Mouse (Mus musculus) hindbrain, postnatal 0 days (tissue): ENCODE data around the gene Tceanc2. TPM values are rescaled to one million over a fixed set of nuclear protein-coding genes. Genes with fewer than 3 reads are reported as not detected.
A peak's percentile ranks its signal among the peaks of the same experiment; 100 is the strongest.

ENCODE experiments used
- ATAC-seq: fragments of 200-750 bp; cut with Nextera tagmentation; 2 replicates; pipeline ENCODE4 v1.8.0; 2017; ENCODE audit warnings: mild to moderate bottlenecking, moderate TSS enrichment, moderate library complexity
- DNase-seq: peaks from one replicate; pipeline ENCODE4 v3.0.0-alpha.2; 2015; ENCODE audit warnings: low spot score
- H3K27ac ChIP-seq: fragments of 300-500 bp; sonication (generic); 2 replicates; pipeline ENCODE4 v1.5.1; 2014; ENCODE audit warnings: mild to moderate bottlenecking
- H3K27me3 ChIP-seq: fragments of 300-500 bp; sonication (generic); 2 replicates; pipeline ENCODE4 v1.6.1; 2014; ENCODE audit warnings: low read length, mixed read lengths; ENCODE audit not compliant: insufficient read depth
- H3K36me3 ChIP-seq: fragments of 300-500 bp; sonication (generic); 2 replicates; pipeline ENCODE4 v1.6.1; 2014; ENCODE audit warnings: low read length, mixed read lengths; ENCODE audit not compliant: insufficient read depth
- H3K4me1 ChIP-seq: fragments of 300-500 bp; sonication (generic); 2 replicates; pipeline ENCODE4 v1.6.1; 2014; ENCODE audit warnings: antibody characterized with exemption, low read length, mixed read lengths; ENCODE audit not compliant: insufficient read depth
- H3K4me2 ChIP-seq: fragments of 300-500 bp; sonication (generic); 2 replicates; pipeline ENCODE4 v1.6.1; 2014; ENCODE audit warnings: low read depth, mild to moderate bottlenecking, low read length, moderate library complexity, mixed read lengths
- H3K4me3 ChIP-seq: fragments of 300-500 bp; sonication (generic); 2 replicates; pipeline ENCODE4 v1.5.1; 2014; ENCODE audit warnings: low read length
- H3K9ac ChIP-seq: fragments of 300-500 bp; sonication (generic); replicated peaks from 2 replicates; pipeline ENCODE4 v1.6.1; 2014; ENCODE audit warnings: mild to moderate bottlenecking, low read length, moderate library complexity, mixed read lengths
- H3K9me3 ChIP-seq: fragments of 300-500 bp; sonication (generic); 2 replicates; pipeline ENCODE4 v1.6.1; 2016; ENCODE audit warnings: low read length, mixed read lengths
- CTCF ChIP-seq: IDR thresholded peaks from 2 replicates; pipeline ENCODE4 v1.5.1; 2016; ENCODE audit warnings: antibody characterized with exemption, control low read depth, low read depth
- WGBS: fragments of 180-500 bp; shearing (Covaris S2); extraction: QIAGEN DNeasy Blood & Tissue Kit; methylation state at CpG from one replicate; pipeline ENCODE4 v1.1.7; 2014; 5-methylcytosine and 5-hydroxymethylcytosine counted together
- polyA plus RNA-seq: library from polyadenylated mRNA; unstranded; fragments of >200 nt; fragmentation: Nextera tagmentation; extraction: Ambion mirVana; gene quantifications from 2 replicates; pipeline ENCODE4 v1.2.1, GENCODE M21; 2015
- total RNA-seq: library from RNA; depleted of rRNA; stranded (reverse); fragments of >200 nt; gene quantifications from 2 replicates; pipeline ENCODE4 v1.2.3, GENCODE M21; 2014; rRNA removed

Gene Tceanc2
- total RNA-seq (5.4 and 8.0 TPM in 2 replicates), polyA plus RNA-seq (17.3 and 23.4 TPM in 2 replicates)

DNA sequence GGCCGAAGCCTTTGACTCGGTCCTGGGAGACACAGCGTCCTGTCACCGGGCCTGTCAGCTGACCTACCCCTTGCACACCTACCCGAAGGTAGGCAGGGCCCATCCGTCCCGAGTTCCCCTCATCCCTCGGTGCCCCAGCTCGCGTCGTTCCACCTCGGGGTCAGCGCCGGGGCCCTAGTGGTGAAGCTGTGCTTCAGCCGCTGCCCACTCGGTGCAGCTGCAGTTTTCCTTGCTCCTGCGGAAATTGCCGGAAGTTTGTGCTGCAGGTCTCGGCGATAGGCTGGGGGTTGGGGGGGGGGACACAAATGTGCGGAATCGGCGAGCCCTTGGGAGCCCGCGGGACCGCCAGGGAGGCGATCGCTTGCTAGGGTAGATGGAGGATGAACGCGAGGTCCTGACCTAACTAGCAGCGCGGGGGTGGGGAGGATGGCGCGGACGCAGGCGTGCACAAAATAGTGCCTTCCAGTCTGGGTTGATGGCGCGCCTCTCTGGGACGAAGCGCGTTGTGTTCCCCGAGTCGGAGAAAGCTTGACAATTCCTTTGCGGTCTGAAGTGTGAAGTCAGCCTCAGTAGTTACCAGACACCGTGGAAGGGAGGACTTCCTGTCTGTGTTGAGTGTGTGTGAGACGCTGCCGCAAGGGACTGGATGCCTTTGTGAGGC lies at the start of gene Tceanc2:
TSS of gene Tceanc2 (minus strand) at position 287 of the 661 bp plus-strand sequence.
- H3K4me3 ChIP-seq, result peak within 1 kb of the TSS; percentile 90
- H3K36me3 ChIP-seq, result no peaks in the 10 kb centered on the region
- no peaks in the 10 kb centered on the region for H3K9me3 ChIP-seq
- H3K4me1 ChIP-seq, result peaks cover 2% of the 10 kb centered on the region; the same call in 1 of the 2 replicates
- H3K27me3 ChIP-seq, result no peaks in the 10 kb centered on the region
- DNase-seq (peak; percentile 62), ATAC-seq (peak; percentile 69)
- WGBS, result 0% methylated on average over 47 of the region's 47 CpGs
- TF ChIP-seq CTCF, result peak; percentile 49
- peak within 1 kb of the TSS; percentile 89 for H3K9ac ChIP-seq
- peak within 1 kb of the TSS; percentile 62 for H3K4me2 ChIP-seq
- H3K27ac ChIP-seq, result peak within 1 kb of the TSS; percentile 96

- ATAC-seq, result no peak
- 99% methylated on average over 2 of the region's 2 CpGs for WGBS
Measured at GRCm38 (mm10) chr4:107226313-107226712, 47.4 kb upstream of the Tceanc2 start.

DNA sequence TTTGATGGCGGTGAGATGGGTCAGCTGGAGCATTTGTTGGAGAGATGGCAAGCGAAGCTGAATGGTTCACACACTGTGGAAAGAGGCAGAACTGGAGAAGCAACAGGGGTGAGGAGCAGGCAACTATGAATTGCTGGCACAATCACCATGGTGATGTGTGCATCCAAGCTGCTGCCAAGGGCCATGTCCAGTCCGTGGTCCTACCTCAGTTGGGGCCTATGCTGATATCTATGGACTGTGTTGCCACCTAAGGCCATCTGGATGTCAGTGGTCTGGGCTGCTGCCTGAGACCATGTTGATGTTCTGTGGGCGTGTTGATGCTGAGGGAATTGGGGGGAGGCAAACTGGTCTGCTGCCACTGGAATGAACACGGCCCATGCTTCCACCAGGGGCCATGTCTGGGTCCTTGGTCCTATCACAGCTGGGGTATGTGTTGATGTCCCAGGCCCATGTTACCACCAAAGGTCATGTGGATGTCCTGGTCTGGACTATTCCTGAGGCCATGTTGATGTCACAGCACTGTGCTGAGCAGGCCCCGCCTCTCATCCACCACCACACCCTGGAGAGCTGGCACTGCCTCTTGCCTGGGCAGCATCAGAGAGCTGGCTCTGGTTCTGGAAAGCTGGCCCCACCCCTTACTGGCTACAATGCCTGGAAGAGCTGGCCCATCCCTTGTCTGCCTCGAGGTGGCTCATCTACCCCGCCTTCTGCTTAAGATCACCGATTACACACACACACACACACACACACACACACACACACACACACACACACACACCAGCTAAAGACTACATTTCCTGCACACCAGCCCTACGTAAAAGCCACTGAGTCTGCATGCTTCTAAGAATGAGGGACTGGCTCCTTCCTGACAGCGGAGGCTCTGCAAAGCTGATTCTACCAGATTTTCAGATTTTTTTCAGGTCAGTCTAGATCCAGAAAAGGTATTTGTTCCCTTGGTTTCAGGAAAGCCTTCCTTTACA lies 44.6 kb upstream of the Tceanc2 start:
- no peak for TF ChIP-seq CTCF
- H3K27ac ChIP-seq, result no peak overlapping the region
- ATAC-seq (peak; percentile 86), DNase-seq (peak; percentile 66)
- no peaks in the 10 kb centered on the region for H3K27me3 ChIP-seq
- no peak overlapping the region for H3K4me3 ChIP-seq
- H3K36me3 ChIP-seq, result no peaks in the 10 kb centered on the region
- H3K4me1 ChIP-seq, result no peaks in the 10 kb centered on the region
- no peak overlapping the region for H3K4me2 ChIP-seq
- H3K9ac ChIP-seq, result no peak overlapping the region
- 63% methylated on average over 11 of the region's 11 CpGs for WGBS
- no peaks in the 10 kb centered on the region for H3K9me3 ChIP-seq

More at GRCm38 (mm10) chr4:107226313-107226712, 47.4 kb upstream of the Tceanc2 start:
- DNase-seq, result no peak
- Histone ChIP-seq H3K4me2 (no peak overlapping the region), H3K27ac (no peak overlapping the region), H3K4me3 (no peak overlapping the region), H3K27me3 (no peaks in the 10 kb centered on the region), H3K9me3 (no peaks in the 10 kb centered on the region), H3K36me3 (no peaks in the 10 kb centered on the region), H3K4me1 (no peaks in the 10 kb centered on the region), H3K9ac (no peak overlapping the region)
- no peak for TF ChIP-seq CTCF

DNA sequence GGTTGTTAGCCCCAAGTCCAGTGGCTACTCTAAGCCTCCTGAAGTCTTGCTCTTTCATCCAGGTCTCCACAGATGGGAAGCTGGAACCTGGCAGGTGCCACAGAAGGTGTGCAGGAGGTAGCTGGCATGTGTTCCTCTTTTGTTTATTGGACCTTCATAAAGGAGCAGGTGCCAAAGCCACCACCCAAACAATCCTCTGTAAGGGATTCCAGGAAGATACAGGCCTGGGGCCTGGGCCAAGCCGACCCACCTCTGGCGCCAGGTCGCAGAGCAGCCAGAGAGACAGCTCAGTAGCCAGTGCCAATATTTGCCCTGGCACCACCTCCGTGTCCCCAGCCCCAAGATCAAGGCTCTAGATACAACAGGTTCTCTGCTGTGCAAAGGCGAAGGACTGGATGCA lies 42.6 kb upstream of the Tceanc2 start:
- Histone ChIP-seq H3K4me2 (no peak overlapping the region), H3K36me3 (no peaks in the 10 kb centered on the region), H3K9ac (no peak overlapping the region), H3K4me3 (no peak overlapping the region), H3K27ac (no peak overlapping the region), H3K9me3 (no peaks in the 10 kb centered on the region), H3K4me1 (no peaks in the 10 kb centered on the region), H3K27me3 (no peaks in the 10 kb centered on the region)
- DNase-seq (no peak), ATAC-seq (no peak)
- no peak for TF ChIP-seq CTCF
- 91% methylated on average over 5 of the region's 5 CpGs for WGBS

- ATAC-seq (no peak), DNase-seq (no peak)
- H3K27me3 ChIP-seq, result no peaks in the 10 kb centered on the region
- 84% methylated on average over 9 of the region's 9 CpGs for whole genome bisulfite sequencing
- H3K4me3 ChIP-seq, result no peak overlapping the region
- no peaks in the 10 kb centered on the region for H3K4me1 ChIP-seq
- H3K9me3 ChIP-seq, result no peaks in the 10 kb centered on the region
- H3K36me3 ChIP-seq, result no peaks in the 10 kb centered on the region
- H3K4me2 ChIP-seq, result no peak overlapping the region
- no peak overlapping the region for H3K9ac ChIP-seq
- H3K27ac ChIP-seq, result no peak overlapping the region
- TF ChIP-seq CTCF, result no peak
Measured at GRCm38 (mm10) chr4:107217574-107217973, 38.7 kb upstream of the Tceanc2 start.

- ATAC-seq (0 out of 2 replicates have a peak, but pooled peaks have one; percentile 24), DNase-seq (no peak)
- WGBS, result 76% methylated on average over 12 of the region's 12 CpGs
- no peaks in the 10 kb centered on the region for H3K27me3 ChIP-seq
- no peak for TF ChIP-seq CTCF
- no peak overlapping the region for H3K9ac ChIP-seq
- H3K27ac ChIP-seq, result no peak overlapping the region
- 0 out of 2 replicates have a peak, but pooled peaks cover 4% of the 10 kb centered on the region for H3K36me3 ChIP-seq
- H3K4me3 ChIP-seq, result no peak overlapping the region
- H3K9me3 ChIP-seq, result no peaks in the 10 kb centered on the region
- H3K4me1 ChIP-seq, result no peaks in the 10 kb centered on the region
- H3K4me2 ChIP-seq, result no peak overlapping the region
Measured at GRCm38 (mm10) chr4:107213279-107214011, 34.5 kb upstream of the Tceanc2 start.
